Mouse (Mus musculus) heart, adult 8-10 months (tissue): ENCODE measurements around the gene Sec62. TPM values are rescaled to one million over a fixed set of nuclear protein-coding genes. Genes with fewer than 3 reads are reported as not detected.

Experiments
- DNase-seq: peaks from one replicate; pipeline ENCODE4 v3.0.0; 2022; ENCODE audit warnings: low spot score
- total RNA-seq, 4 experiments: library from RNA; stranded (reverse); gene quantifications; 2 replicates each; pipeline ENCODE4 v1.2.4; 2022

Gene Sec62
- 10 to 100 TPM; 36.4 to 41.1 (median 38.2) TPM for total RNA-seq

- DNase-seq = peak; percentile 89
Measured at GRCm38 (mm10) chr3:30792737-30793402, at the start of gene Sec62. TSS of gene Sec62 (plus strand) at chr3:30792875.

GRCm38 (mm10) chr3:30742891-30743290 lies 49.8 kb upstream of the Sec62 start:
- DNase-seq = no peak

GRCm38 (mm10) chr3:30746006-30746405 lies 46.7 kb upstream of the Sec62 start, which contains the start of gene Samd7:
TSS of gene Samd7 (plus strand) at chr3:30746293.
- no peak for DNase-seq

GRCm38 (mm10) chr3:30748316-30748715 lies 44.4 kb upstream of the Sec62 start:
- no peak for DNase-seq

GRCm38 (mm10) chr3:30754696-30755095 lies 38.0 kb upstream of the Sec62 start:
- DNase-seq = no peak

GRCm38 (mm10) chr3:30764877-30765276 lies 27.8 kb upstream of the Sec62 start:
- no peak for DNase-seq

GRCm38 (mm10) chr3:30765311-30766027 lies 27.2 kb upstream of the Sec62 start:
- no peak for DNase-seq

GRCm38 (mm10) chr3:30766177-30766576 lies 26.5 kb upstream of the Sec62 start:
- DNase-seq = no peak

- DNase-seq = no peak
Measured at GRCm38 (mm10) chr3:30767271-30767670, 25.4 kb upstream of the Sec62 start.

GRCm38 (mm10) chr3:30769755-30770515 lies 22.7 kb upstream of the Sec62 start:
- DNase-seq = no peak

- DNase-seq = no peak
Measured at GRCm38 (mm10) chr3:30771560-30771959, 21.1 kb upstream of the Sec62 start.

- no peak for DNase-seq
Measured at GRCm38 (mm10) chr3:30772631-30773030, 20.0 kb upstream of the Sec62 start.

- no peak for DNase-seq
Measured at GRCm38 (mm10) chr3:30774677-30775076, 18.0 kb upstream of the Sec62 start.

- no peak for DNase-seq
Measured at GRCm38 (mm10) chr3:30777984-30778383, 14.7 kb upstream of the Sec62 start.

- peak; percentile 14 for DNase-seq
Measured at GRCm38 (mm10) chr3:30788531-30788930, 4.1 kb upstream of the Sec62 start.

GRCm38 (mm10) chr3:30793403-30794221 lies 937 bp downstream of the Sec62 start:
- peak; percentile 16 for DNase-seq

GRCm38 (mm10) chr3:30802171-30802570 lies 9.5 kb downstream of the Sec62 start:
- no peak for DNase-seq

GRCm38 (mm10) chr3:30812881-30813280 lies 20.2 kb downstream of the Sec62 start:
- DNase-seq = peak; percentile 55

- no peak for DNase-seq
Measured at GRCm38 (mm10) chr3:30818630-30819125, 26.0 kb downstream of the Sec62 start.

- DNase-seq = no peak
Measured at GRCm38 (mm10) chr3:30822163-30822562, 29.5 kb downstream of the Sec62 start.

GRCm38 (mm10) chr3:30826069-30826468 lies 33.4 kb downstream of the Sec62 start:
- no peak for DNase-seq
